Mouse (Mus musculus) heart, embryonic 12.5 days (tissue): ENCODE data around the gene Rora. TPM values are rescaled to one million over a fixed set of nuclear protein-coding genes. Genes with fewer than 3 reads are reported as not detected.

Experiments
- ATAC-seq: fragments of 200-750 bp; cut with Nextera tagmentation; 2 replicates; pipeline ENCODE4 v1.8.0; 2017; ENCODE audit warnings: moderate TSS enrichment, moderate library complexity; ENCODE audit not compliant: insufficient number of reproducible peaks, low FRiP score
- H3K27ac ChIP-seq: fragments of 300-500 bp; sonication (generic); 2 replicates; pipeline ENCODE4 v1.5.1; 2016; ENCODE audit warnings: mild to moderate bottlenecking, moderate library complexity; ENCODE audit not compliant: poor library complexity, severe bottlenecking
- H3K27me3 ChIP-seq: fragments of 300-500 bp; sonication (generic); replicated peaks from 2 replicates; pipeline ENCODE4 v1.6.1; 2016; ENCODE audit warnings: mild to moderate bottlenecking, moderate library complexity
- H3K36me3 ChIP-seq: fragments of 300-500 bp; sonication (generic); 2 replicates; pipeline ENCODE4 v1.6.1; 2016; ENCODE audit warnings: mild to moderate bottlenecking, moderate library complexity
- H3K4me1 ChIP-seq: fragments of 300-500 bp; sonication (generic); replicated peaks from 2 replicates; pipeline ENCODE4 v1.6.1; 2016; ENCODE audit warnings: mild to moderate bottlenecking
- H3K4me2 ChIP-seq: fragments of 300-500 bp; sonication (generic); 2 replicates; pipeline ENCODE4 v1.6.1; 2016; ENCODE audit warnings: mild to moderate bottlenecking, moderate library complexity
- H3K4me3 ChIP-seq: fragments of 300-500 bp; sonication (generic); 2 replicates; pipeline ENCODE4 v1.5.1; 2016; ENCODE audit warnings: mild to moderate bottlenecking
- H3K9ac ChIP-seq: fragments of 300-500 bp; sonication (generic); 2 replicates; pipeline ENCODE4 v1.6.1; 2016; ENCODE audit warnings: mild to moderate bottlenecking, moderate library complexity
- H3K9me3 ChIP-seq: fragments of 300-500 bp; sonication (generic); replicated peaks from 2 replicates; pipeline ENCODE4 v1.6.1; 2016; ENCODE audit warnings: mild to moderate bottlenecking, moderate library complexity
- WGBS: fragments of 180-500 bp; shearing (Covaris S2); methylation state at CpG from one replicate; pipeline ENCODE4 v1.1.7; 2016; 5-methylcytosine and 5-hydroxymethylcytosine counted together
- polyA plus RNA-seq: library from polyadenylated mRNA; unstranded; fragments of >200 nt; fragmentation: Nextera tagmentation; extraction: Ambion mirVana; gene quantifications from 2 replicates; pipeline ENCODE4 v1.2.1, GENCODE M21; 2016

The Rora gene
- polyA plus RNA-seq, 1 experiment from 2014 or later, result 7.6 TPM

DNA sequence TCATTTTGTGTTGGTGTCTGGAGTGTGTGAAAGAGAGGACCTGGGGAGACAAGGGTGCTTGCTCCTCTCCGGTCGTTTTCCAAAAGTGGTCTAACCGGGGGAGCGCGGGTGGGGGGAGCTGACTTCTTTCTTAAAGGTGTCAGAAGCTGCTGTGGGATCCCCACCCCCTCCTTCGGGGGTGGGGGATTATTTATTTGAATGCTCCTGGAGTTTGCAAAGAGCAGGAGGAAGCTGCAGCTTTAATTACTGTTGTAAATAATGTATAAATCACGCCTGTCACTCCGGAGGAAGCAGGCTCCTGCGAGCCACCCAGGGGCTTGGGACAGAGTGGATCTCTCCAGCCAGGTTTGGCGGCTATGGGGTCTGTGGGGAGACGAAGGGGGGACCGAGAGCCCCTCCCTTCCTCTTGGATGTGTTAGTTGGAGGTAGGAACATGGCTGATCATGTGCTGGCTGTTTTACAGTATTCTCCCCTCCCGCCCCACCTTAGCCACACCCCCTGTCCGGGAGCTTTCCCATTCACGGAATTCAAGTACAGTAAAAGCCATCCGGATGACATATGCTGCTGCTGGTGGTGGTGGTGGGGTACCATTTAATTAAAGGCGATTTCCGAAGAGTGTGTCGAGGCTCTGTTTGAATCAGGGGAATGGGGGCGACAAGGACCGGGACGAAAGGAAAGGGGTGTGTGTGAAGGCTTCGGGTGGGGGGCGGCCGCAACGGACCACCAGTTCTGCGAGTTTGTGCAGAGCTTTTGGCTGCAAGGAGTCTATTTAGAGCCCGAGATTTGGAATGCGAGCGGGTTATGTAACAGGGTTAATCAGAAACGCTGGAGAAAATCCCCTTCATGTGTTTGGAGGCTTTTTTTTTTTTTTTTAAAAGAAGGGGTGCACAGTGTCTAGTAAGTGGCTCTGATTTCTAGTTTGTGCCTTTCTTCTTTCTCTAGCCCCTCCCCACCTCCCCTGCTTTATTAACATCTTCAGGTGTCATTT, 1.7 kb downstream of the Rora start:
- Histone ChIP-seq H3K27me3 (no peaks in the 10 kb centered on the region), H3K4me2 (peak overlapping the region; percentile 96), H3K9me3 (no peaks in the 10 kb centered on the region), H3K36me3 (no peaks in the 10 kb centered on the region), H3K9ac (peak overlapping the region; percentile 74), H3K4me3 (peak overlapping the region; percentile 99), H3K4me1 (peaks cover 9% of the 10 kb centered on the region), H3K27ac (no peak overlapping the region)
- 2% methylated on average over 31 of the region's 31 CpGs for WGBS
- ATAC-seq, result peak; percentile 44; the same call in 1 of the 2 replicates

DNA sequence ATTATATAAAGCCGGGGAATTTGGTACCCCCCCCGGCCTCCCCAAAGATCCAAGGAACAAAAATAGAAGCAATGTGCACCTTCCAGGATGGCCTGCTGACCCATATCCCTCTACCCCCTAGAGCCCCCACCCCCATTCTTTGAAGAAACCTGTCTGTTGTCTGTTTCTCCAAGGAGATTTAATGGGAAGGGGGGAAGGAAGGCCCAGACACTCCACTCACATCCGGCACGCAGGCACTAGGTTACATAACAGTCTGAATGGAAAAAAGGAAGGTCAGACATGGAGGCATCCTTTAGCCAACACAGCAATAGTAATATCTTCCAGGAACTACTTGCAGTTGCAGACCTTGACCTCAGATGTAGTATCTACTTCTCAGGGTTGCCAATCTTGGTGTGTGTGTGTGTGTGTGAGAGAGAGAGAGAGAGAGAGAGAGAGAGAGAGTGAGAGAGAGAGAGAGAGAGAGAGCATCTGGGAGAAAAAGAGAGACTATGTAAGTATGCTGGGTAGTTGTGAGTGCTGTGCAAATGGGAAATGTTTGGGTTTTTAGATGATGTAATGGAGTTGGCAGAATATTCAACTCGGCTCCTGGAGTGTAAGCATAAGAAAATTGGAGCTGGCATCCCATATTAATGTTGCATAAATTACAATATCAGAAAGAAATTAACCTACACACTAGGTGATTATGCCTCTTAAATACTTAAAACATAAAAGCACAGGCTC, 2.6 kb downstream of the Rora start:
- Histone ChIP-seq H3K4me2 (peak overlapping the region; percentile 96), H3K4me3 (no peak overlapping the region), H3K27ac (no peak overlapping the region), H3K36me3 (no peaks in the 10 kb centered on the region), H3K27me3 (no peaks in the 10 kb centered on the region), H3K4me1 (peaks cover 9% of the 10 kb centered on the region), H3K9me3 (no peaks in the 10 kb centered on the region), H3K9ac (no peak overlapping the region)
- no peak for ATAC-seq
- WGBS, result 50% methylated on average over 5 of the region's 5 CpGs

- H3K9ac ChIP-seq, result no peak overlapping the region
- no peak overlapping the region for H3K27ac ChIP-seq
- no peaks in the 10 kb centered on the region for H3K9me3 ChIP-seq
- no peaks in the 10 kb centered on the region for H3K27me3 ChIP-seq
- no peak for ATAC-seq
- H3K4me2 ChIP-seq, result no peak overlapping the region
- no peaks in the 10 kb centered on the region for H3K36me3 ChIP-seq
- no peak overlapping the region for H3K4me3 ChIP-seq
- 43% methylated on average over 6 of the region's 6 CpGs for WGBS
- H3K4me1 ChIP-seq, result peaks cover 9% of the 10 kb centered on the region
Measured at GRCm38 (mm10) chr9:68656796-68657130, 3.2 kb downstream of the Rora start.

- ATAC-seq, result no peak
- Histone ChIP-seq H3K4me1 (peaks cover 12% of the 10 kb centered on the region), H3K4me2 (no peak overlapping the region), H3K36me3 (no peaks in the 10 kb centered on the region), H3K4me3 (no peak overlapping the region), H3K9ac (no peak overlapping the region), H3K27ac (no peak overlapping the region), H3K9me3 (no peaks in the 10 kb centered on the region), H3K27me3 (0 out of 2 replicates have a peak, but pooled peaks cover 5% of the 10 kb centered on the region)
- 87% methylated on average over 3 of the region's 3 CpGs for WGBS
Measured at GRCm38 (mm10) chr9:68670731-68671130, 17.1 kb downstream of the Rora start.

DNA sequence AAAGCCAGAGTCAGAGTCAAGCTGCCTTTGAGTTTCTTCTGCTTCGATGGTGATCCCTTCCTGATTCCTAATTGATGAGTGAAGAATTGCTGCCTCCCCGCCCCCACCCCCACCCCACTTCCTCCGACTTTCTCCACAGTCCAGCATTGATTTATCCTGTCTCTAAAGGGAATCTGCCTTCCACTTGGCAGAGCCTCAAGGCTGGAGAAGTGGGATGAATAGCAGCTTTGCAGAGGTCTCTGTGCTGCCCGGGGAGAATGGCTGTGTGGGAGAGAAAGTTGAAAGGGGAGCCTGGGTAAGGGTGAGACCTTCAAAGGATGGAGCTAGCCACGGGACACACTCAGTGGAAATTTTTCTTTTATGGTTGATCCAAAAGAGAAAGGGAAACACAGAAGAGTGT, 18.9 kb downstream of the Rora start:
- WGBS, result 58% methylated on average over 5 of the region's 5 CpGs
- Histone ChIP-seq H3K4me2 (no peak overlapping the region), H3K27ac (no peak overlapping the region), H3K9me3 (no peaks in the 10 kb centered on the region), H3K36me3 (no peaks in the 10 kb centered on the region), H3K4me1 (peaks cover 12% of the 10 kb centered on the region), H3K9ac (no peak overlapping the region), H3K4me3 (no peak overlapping the region), H3K27me3 (0 out of 2 replicates have a peak, but pooled peaks cover 5% of the 10 kb centered on the region)
- no peak for ATAC-seq

- no peak overlapping the region for H3K4me3 ChIP-seq
- no peaks in the 10 kb centered on the region for H3K36me3 ChIP-seq
- H3K4me2 ChIP-seq, result no peak overlapping the region
- ATAC-seq, result no peak
- H3K9ac ChIP-seq, result no peak overlapping the region
- peaks cover 12% of the 10 kb centered on the region for H3K4me1 ChIP-seq
- WGBS, result 57% methylated on average over 1 of the region's 1 CpGs
- H3K27me3 ChIP-seq, result no peaks in the 10 kb centered on the region
- H3K27ac ChIP-seq, result no peak overlapping the region
- no peaks in the 10 kb centered on the region for H3K9me3 ChIP-seq
Measured at GRCm38 (mm10) chr9:68673221-68673620, 19.6 kb downstream of the Rora start.

GRCm38 (mm10) chr9:68679871-68680374, 26.3 kb downstream of the Rora start:
- no peaks in the 10 kb centered on the region; the same call in 1 of the 2 replicates for H3K4me1 ChIP-seq
- 77% methylated on average over 12 of the region's 12 CpGs for WGBS
- H3K4me2 ChIP-seq, result no peak overlapping the region
- no peak for ATAC-seq
- H3K27me3 ChIP-seq, result peaks cover 19% of the 10 kb centered on the region
- no peaks in the 10 kb centered on the region for H3K9me3 ChIP-seq
- no peak overlapping the region for H3K9ac ChIP-seq
- H3K4me3 ChIP-seq, result no peak overlapping the region
- H3K27ac ChIP-seq, result no peak overlapping the region
- no peaks in the 10 kb centered on the region for H3K36me3 ChIP-seq

GRCm38 (mm10) chr9:68683938-68684337, 30.4 kb downstream of the Rora start:
- WGBS, result 39% methylated on average over 3 of the region's 3 CpGs
- no peak overlapping the region for H3K27ac ChIP-seq
- no peaks in the 10 kb centered on the region for H3K9me3 ChIP-seq
- peaks cover 16% of the 10 kb centered on the region for H3K4me1 ChIP-seq
- no peak for ATAC-seq
- no peak overlapping the region for H3K4me2 ChIP-seq
- H3K36me3 ChIP-seq, result no peaks in the 10 kb centered on the region
- H3K9ac ChIP-seq, result no peak overlapping the region
- peaks cover 30% of the 10 kb centered on the region for H3K27me3 ChIP-seq
- no peak overlapping the region for H3K4me3 ChIP-seq

GRCm38 (mm10) chr9:68685562-68685961, 32.0 kb downstream of the Rora start:
- H3K36me3 ChIP-seq, result no peaks in the 10 kb centered on the region
- no peak overlapping the region for H3K4me2 ChIP-seq
- WGBS, result 24% methylated on average over 5 of the region's 5 CpGs
- no peak overlapping the region for H3K4me3 ChIP-seq
- peaks cover 16% of the 10 kb centered on the region for H3K4me1 ChIP-seq
- no peak overlapping the region for H3K27ac ChIP-seq
- no peaks in the 10 kb centered on the region for H3K9me3 ChIP-seq
- peaks cover 31% of the 10 kb centered on the region for H3K27me3 ChIP-seq
- no peak overlapping the region for H3K9ac ChIP-seq
- no peak for ATAC-seq

GRCm38 (mm10) chr9:68687251-68687874, 33.8 kb downstream of the Rora start:
- WGBS, result 60% methylated on average over 10 of the region's 10 CpGs
- no peak overlapping the region for H3K4me3 ChIP-seq

DNA sequence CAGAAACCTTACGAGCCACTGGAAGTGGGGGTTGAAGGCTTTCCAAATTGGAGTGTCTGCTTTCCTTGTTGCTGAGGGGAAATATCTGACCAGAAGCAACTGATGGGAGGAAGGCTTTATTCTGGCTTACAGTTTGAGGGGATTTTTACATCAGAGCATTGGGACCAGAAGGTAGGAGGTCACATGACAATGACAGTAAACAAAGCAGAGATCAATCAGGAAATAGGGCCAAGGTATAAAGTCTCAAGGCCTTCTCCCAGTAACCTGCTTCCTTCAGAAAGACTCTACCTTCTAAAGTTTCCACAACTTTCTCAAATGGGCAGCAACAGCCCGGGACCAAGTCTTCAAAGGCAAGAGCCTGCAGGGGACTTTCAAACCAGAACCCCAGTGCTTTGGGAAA, 34.6 kb downstream of the Rora start:
- no peaks in the 10 kb centered on the region for H3K36me3 ChIP-seq
- H3K4me3 ChIP-seq, result no peak overlapping the region
- no peak overlapping the region for H3K4me2 ChIP-seq
- H3K4me1 ChIP-seq, result peaks cover 16% of the 10 kb centered on the region
- no peak overlapping the region for H3K27ac ChIP-seq
- 83% methylated on average over 2 of the region's 2 CpGs for WGBS
- H3K9ac ChIP-seq, result no peak overlapping the region
- no peaks in the 10 kb centered on the region for H3K9me3 ChIP-seq
- ATAC-seq, result no peak
- peaks cover 33% of the 10 kb centered on the region for H3K27me3 ChIP-seq

More at GRCm38 (mm10) chr9:68687251-68687874, 33.8 kb downstream of the Rora start:
- Histone ChIP-seq H3K4me1 (peaks cover 16% of the 10 kb centered on the region), H3K9me3 (no peaks in the 10 kb centered on the region), H3K4me2 (no peak overlapping the region), H3K36me3 (no peaks in the 10 kb centered on the region), H3K27ac (no peak overlapping the region), H3K27me3 (peaks cover 33% of the 10 kb centered on the region), H3K9ac (no peak overlapping the region)
- ATAC-seq, result no peak
